Mouse (Mus musculus): Measurements from ENCODE around the gene Atf5. TPM values are rescaled to one million over a fixed set of nuclear protein-coding genes. Genes with fewer than 3 reads are reported as not detected.

The Atf5 gene
- total RNA-seq (2021) = 100 to 1,000 TPM; 135 to 151 TPM
- long read RNA-seq, experiment 1, transcript Atf5-201 (3 exons, 1,816 nt) = major isoform, 10 of 94 reads
- long read RNA-seq, experiment 1, partial matches to known transcripts = 7 of 94 reads
- long read RNA-seq, experiment 1, other reads (novel, unspliced or antisense) = 76 of 94 reads
- long read RNA-seq, experiment 2, partial matches to known transcripts = 4 of 17 reads
- long read RNA-seq, experiment 2, other reads (novel, unspliced or antisense) = 11 of 17 reads

DNA sequence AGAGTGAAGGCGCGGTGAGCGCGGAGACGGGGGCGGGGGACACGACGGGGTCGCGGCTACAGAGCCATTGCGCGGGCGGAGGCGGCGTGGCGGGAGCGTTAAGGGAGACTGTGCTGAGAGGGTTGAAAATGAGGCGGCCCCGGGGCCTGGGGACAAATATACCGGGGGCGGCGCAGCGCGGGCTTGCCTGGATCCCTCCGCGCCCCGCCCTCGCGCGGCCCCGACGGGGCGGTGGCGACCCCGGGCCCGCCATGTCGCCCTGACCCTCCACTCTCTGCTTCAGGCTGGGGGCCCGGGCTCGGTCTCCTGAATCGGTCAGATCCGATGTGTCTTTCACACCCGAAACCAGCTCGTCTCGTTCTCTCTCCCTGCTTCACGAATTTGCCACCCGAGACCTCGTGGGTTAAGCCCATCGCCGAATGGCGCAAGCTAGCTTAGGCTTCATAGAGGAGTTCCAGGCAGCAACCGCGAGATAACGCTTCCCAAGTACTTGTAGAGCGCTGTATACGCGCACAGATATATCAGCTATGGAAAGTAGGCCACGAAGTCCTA, at the start of gene Atf5:
Gene Atf5 (minus strand): TSS at position 189 of the 552 bp plus-strand sequence.
- DNase-seq = peak; percentile 70 to 79

DNA sequence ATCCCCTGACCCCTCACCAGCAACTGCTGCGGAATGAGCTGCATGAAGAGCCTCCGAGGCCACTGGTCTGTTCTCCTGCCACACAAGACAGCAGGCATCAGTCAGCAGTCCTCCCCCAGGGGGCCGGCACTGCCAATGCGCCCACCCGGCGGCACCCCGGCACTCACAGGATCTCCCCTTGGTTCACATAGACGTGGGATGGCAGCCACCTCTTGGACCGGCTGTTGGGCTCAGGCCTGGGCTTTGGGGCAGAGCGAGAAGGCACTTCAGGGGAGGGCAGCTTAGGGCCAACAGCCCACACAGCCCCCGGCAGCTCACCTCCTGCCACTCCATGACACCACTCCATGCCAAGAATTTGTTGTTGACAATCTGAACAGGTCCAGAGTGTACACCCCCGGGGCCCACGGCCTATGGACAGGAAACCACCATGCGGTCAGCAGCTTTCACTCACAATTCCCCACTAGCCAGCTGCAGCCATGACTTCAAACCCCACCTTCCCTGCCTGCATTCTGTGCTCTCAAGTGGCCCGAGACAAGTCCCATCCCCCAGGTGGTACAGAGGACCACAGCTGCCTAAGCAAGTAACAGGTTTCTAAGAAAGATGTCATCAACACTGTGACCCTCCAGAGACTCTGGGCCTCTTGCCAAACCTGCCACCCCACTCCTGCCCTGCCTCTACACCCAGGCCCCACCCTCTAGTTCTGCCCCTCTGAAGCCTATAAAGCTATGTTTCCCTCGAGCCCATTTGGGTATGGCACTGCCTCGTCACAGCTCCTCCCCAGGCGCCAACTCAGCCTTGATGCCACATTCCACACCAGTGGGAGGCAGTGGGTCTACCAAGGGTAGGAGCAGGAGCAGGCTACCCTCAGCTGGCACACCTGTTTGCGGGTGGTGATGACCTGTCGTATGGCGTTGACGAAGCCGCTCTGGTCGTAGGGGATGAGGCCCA, 48.4 kb upstream of the Atf5 start:
- peak in 1 of 2 experiments; percentile 54 for DNase-seq

DNA sequence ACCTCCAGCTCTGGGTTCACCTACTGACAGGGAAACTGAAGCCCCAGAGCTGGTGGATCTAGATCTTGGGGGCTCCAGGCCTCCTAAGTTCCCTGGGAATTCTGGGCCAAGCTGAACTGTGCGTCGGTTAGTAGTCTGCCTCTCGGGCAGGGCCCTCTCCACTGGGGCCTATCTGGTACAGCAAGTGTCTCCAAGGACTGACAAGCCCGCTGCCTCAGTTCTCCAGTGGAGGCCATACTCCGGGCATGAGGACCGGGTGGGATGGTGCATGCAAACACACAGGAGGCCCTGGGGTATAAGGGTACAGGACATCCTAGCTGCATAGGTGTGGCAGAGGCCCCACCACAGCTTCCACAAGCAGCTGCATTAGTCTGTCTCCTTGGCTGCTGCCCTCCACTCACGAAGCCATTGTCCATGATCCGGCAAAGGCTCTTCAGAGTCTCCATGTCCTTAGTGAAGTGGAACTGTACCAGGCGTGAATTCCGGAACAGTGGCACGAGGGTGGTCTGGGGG, 47.6 kb upstream of the Atf5 start:
- DNase-seq = no peak

DNA sequence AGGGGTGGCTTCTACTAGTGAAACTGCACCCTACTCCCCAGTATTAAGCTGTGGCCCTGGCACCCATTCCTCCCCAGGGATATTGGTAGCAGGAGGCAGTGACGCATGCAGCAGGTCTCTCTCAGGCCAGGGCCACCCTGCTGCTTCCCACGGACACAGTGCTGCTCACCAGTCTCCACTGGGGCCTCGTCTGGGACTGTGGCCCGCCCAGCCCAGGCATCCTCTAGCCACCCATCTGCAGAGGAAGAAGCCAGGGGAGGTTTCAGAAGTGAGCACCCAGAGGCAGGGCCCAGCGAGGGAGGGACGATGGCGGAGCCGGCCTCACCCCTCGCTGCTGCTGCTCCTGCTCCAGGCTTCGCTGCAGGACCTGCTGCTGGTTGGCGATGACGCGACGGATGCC, 46.8 kb upstream of the Atf5 start:
- no peak for DNase-seq

- no peak for DNase-seq
Observed at GRCm38 (mm10) chr7:44862434-44862833, 46.0 kb upstream of the Atf5 start.

DNA sequence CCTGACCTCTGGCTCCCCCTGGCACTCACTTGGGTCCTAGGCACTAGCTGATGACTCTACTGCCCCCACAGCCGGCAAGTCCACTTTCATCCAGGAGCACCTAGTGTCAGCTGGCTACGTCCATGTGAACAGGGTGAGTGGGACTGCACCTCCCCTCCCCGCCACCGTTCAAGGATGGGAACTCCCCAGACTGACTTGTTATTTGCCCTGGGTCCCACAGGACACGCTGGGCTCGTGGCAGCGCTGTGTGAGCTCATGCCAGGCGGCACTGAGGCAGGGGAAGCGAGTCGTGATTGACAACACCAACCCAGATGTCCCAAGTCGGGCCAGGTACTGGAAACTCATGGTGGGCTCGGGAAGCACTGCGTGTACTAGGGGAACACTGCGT, 45.0 kb upstream of the Atf5 start:
- DNase-seq = no peak

GRCm38 (mm10) chr7:44860576-44861428, 44.3 kb upstream of the Atf5 start:
- DNase-seq = peak; percentile 76 to 87

- no peak for DNase-seq
Observed at GRCm38 (mm10) chr7:44859896-44860295, 43.4 kb upstream of the Atf5 start.

- DNase-seq = peak in 1 of 2 experiments; percentile 50
Observed at GRCm38 (mm10) chr7:44857905-44858304, 41.4 kb upstream of the Atf5 start.

DNA sequence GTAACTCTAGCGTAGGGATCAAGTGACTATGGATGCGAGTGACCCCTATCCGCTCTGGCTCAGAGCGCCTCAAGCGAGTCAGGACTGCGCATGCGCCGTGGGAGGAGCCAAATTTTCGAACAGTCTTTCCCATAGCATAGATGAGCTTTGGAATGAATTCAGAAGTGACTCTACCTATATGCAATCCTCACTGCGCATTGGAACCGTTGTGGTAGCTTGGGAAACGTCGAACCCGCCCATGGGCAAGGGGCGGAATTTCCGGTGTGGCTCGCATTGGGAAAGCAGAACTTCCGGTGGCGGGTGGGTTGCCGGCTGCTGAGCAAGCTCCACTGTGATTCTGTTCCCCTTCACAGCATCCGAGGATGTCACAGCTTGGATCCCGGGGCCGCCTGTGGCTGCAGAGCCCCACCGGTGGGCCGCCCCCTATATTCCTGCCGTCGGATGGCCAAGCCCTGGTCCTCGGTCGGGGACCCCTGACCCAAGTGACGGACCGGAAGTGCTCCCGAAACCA, 40.6 kb upstream of the Atf5 start, which contains the start of gene Pnkp:
Gene Pnkp (plus strand): TSS at position 98 of the 511 bp plus-strand sequence.
- peak; percentile 89 to 91 for DNase-seq

DNA sequence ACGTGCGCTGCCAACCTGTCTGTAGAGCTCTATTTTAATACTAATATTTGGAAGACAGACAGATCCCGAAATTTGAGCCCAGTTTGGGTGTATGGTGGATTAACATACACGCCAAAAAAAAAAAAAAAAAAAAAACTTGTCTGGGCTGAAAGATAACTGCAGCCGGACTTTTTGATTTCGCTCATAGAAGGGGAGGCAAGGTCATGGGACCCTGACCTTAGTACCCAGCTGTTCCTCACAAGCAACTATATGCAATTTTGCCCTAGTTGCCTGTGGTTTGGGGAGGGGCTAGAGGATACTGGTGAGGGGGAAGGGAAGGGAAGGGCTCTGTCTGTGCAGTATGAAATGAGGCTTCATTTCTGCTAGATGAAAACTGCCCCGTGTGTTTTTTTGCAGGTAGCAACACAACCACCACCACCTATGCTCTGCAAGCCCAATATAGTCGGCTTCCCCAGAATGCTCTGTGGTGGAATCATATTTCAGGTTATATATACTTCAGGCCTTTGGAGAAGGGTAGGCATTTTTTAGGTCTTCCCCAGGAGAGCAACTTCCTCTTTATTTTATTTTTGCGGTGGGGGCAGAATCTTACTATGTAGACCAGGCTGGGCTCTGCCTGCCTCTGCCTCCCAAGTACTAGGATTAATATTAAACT, 39.9 kb upstream of the Atf5 start:
- DNase-seq = no peak

- DNase-seq = no peak
Observed at GRCm38 (mm10) chr7:44855036-44855435, 38.6 kb upstream of the Atf5 start.

DNA sequence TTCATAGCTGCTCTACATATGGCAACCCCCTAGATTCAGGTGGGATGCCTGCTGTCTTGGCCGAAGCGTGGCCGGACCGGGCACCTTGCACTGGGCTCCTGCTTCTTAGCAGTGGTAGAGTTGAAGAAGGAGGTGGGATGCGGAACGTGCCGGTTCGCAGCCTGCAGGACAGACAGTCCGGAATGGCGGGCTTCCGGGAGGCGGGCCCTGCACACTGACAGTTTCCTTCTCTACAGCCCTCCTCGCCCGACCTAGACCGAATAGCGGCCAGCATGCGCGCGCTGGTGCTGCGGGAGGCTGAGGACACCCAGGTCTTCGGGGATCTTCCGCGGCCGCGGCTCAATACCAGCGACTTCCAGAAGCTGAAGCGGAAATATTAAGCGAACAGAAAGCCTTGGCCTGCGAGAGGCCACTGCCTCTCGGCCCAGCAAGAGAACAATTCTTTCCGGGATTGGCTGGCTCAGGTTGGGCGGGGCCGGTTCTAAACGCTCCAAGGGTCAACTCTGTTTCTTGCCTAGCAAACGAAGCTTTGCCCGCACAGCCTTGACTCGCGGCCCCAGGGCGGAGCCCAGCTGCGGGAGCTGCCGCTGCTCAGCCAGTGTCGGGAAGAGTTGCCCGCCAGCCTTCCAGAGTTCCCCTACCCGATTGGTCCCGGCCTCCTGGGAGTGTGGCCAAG, 38.0 kb upstream of the Atf5 start:
- peak; percentile 95 to 96 for DNase-seq

DNA sequence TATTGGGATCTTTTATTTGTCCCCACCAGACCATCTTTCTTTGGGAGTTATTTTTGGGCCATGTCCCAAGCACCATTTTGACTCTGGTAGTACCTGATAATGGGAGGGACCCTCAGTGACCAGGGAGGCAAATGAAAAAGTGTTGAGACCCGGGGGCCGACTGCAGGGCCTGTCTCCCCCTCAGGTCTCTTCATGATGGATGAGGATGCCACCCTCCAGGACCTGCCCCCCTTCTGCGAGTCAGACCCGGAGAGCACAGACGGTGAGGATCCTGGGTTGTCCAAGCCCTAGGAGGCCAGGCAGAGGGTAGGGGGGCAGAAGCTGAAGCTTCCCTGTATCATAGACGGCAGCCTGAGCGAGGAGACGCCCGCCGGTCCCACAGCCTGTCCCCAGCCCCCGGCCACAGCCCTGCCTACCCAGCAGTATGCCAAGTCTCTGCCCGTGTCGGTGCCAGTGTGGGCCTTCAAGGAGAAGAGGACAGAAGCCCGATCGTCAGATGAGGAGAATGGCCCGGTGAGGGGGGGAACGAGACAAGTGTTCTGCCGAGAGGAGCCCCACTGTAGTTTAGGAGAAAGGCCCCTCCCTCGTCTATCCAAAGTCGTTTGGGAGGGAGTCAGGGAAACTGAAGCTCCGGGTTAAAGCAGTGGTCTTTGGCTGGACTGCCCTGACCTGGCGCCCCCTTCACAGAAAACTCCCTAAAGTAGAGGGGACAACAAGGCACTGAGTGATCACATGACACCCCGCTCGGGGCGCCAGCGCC, 37.3 kb upstream of the Atf5 start:
- DNase-seq = peak in 1 of 2 experiments; percentile 39

- no peak for DNase-seq
Observed at GRCm38 (mm10) chr7:44853065-44853464, 36.6 kb upstream of the Atf5 start.

- DNase-seq = no peak
Observed at GRCm38 (mm10) chr7:44852259-44853027, 36.0 kb upstream of the Atf5 start.

DNA sequence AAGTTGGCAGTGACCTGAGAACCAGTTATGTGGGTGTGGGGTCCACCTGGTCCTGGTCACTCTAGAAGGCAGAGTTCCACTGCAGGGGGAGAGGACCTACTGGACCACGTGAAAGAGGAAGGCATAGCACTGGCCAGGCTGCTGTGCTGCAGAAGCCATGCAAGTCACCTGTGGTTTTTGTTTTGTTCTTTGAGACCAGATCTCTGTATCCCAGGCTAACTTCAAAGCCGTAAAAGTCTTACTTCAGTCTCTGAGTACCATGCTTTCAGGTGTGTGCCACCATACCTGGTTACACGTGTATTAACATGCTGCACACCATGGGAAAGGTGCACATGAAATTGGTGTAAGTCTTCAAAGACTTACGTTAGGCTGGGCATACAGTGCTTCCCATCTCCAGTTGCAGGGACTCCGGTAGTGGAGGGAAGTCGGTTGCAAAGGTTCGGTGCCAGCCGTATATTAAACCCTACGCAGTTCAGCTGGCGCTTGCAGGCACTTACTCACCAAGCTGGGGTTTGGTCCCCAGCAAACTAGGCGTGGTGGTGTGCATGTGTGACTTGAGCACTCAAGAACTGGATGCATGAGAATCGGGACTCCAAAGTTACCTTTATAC, 35.3 kb upstream of the Atf5 start:
- DNase-seq = no peak

Data from adrenal gland, postnatal 36 days (tissue).